Mouse (Mus musculus) heart, postnatal 0 days (tissue): Measurements from ENCODE around the gene Glod4.

ENCODE experiments used
- CTCF ChIP-seq: IDR thresholded peaks from 2 replicates; pipeline ENCODE4 v1.5.1; 2016; ENCODE audit warnings: antibody characterized with exemption, control low read depth, low read depth
- EP300 ChIP-seq: IDR thresholded peaks from 2 replicates; pipeline ENCODE4 v1.6.1; 2016; ENCODE audit warnings: antibody characterized with exemption, low read depth

- TF ChIP-seq EP300 (no peak), CTCF (no peak)
These were observed 18.5 kb downstream of the Glod4 start for GRCm38 (mm10) chr11:76225051-76225450.
